Mouse (Mus musculus): ENCODE data around the gene Carm1.

- no peak for TF ChIP-seq POLR2A (IDR thresholded peaks at IDR 0.05; ENCODE audit: insufficient read depth, low read length)
- no peak for TF ChIP-seq CTCF (IDR thresholded peaks at IDR 0.05; ENCODE audit: low read depth, low read length)
Observed at GRCm38 (mm10) chr9:21547075-21547941, 614 bp downstream of the Carm1 start.

Measured in ES-Bruce4 (cell line).